Mouse (Mus musculus) thymus, adult 2 months (tissue): Measurements from ENCODE around the gene Ly86.

ENCODE experiments used
- CTCF ChIP-seq: fragments of 200-500 bp; IDR thresholded peaks from 2 replicates; pipeline ENCODE4 v1.5.1; 2012; ENCODE audit warnings: mild to moderate bottlenecking, control low read depth, low read length, moderate library complexity, borderline replicate concordance; ENCODE audit not compliant: control insufficient read depth, poor library complexity, insufficient read depth; ENCODE audit errors: extremely low read depth
- POLR2A ChIP-seq: fragments of 200-500 bp; IDR thresholded peaks from 2 replicates; pipeline ENCODE4 v1.6.1; 2012; ENCODE audit warnings: mild to moderate bottlenecking, low read length, control low read depth, moderate library complexity; ENCODE audit not compliant: control insufficient read depth, poor library complexity, insufficient read depth; ENCODE audit errors: extremely low read depth

GRCm38 (mm10) chr13:37403708-37404107 lies 58.7 kb downstream of the Ly86 start:
- TF ChIP-seq CTCF (no peak), POLR2A (no peak)
